Mouse (Mus musculus) kidney, postnatal 0 days (tissue): ENCODE measurements around the gene R3hdm4. TPM values are rescaled to one million over a fixed set of nuclear protein-coding genes. Genes with fewer than 3 reads are reported as not detected.

Experiments
- ATAC-seq: fragments of 200-750 bp; cut with Nextera tagmentation; replicated peaks from 2 replicates; pipeline ENCODE4 v1.8.0; 2017; ENCODE audit warnings: low read depth, moderate number of reproducible peaks, moderate TSS enrichment, moderate library complexity; ENCODE audit not compliant: low FRiP score
- DNase-seq: peaks from one replicate; pipeline ENCODE4 v3.0.0-alpha.2; 2016; ENCODE audit warnings: low spot score
- H3K27ac ChIP-seq: fragments of 300-500 bp; sonication (generic); 2 replicates; pipeline ENCODE4 v1.5.1; 2014; ENCODE audit warnings: mild to moderate bottlenecking
- H3K27me3 ChIP-seq: fragments of 300-500 bp; sonication (generic); 2 replicates; pipeline ENCODE4 v1.6.1; 2014; ENCODE audit warnings: low read length, mixed read lengths; ENCODE audit not compliant: insufficient read depth
- H3K36me3 ChIP-seq: fragments of 300-500 bp; sonication (generic); 2 replicates; pipeline ENCODE4 v1.6.1; 2014; ENCODE audit warnings: low read length, mixed read lengths; ENCODE audit not compliant: insufficient read depth
- H3K4me1 ChIP-seq: fragments of 300-500 bp; sonication (generic); replicated peaks from 2 replicates; pipeline ENCODE4 v1.6.1; 2014; ENCODE audit warnings: antibody characterized with exemption, low read length, mixed read lengths; ENCODE audit not compliant: insufficient read depth
- H3K4me2 ChIP-seq: fragments of 300-500 bp; sonication (generic); 2 replicates; pipeline ENCODE4 v1.6.1; 2014; ENCODE audit warnings: mild to moderate bottlenecking, low read length, moderate library complexity, mixed read lengths
- H3K4me3 ChIP-seq: fragments of 300-500 bp; sonication (generic); replicated peaks from 2 replicates; pipeline ENCODE4 v1.5.1; 2014; ENCODE audit warnings: low read depth, low read length
- H3K9ac ChIP-seq: fragments of 300-500 bp; sonication (generic); 2 replicates; pipeline ENCODE4 v1.6.1; 2014; ENCODE audit warnings: low read depth, low read length
- H3K9me3 ChIP-seq: fragments of 300-500 bp; sonication (generic); replicated peaks from 2 replicates; pipeline ENCODE4 v1.6.1; 2016; ENCODE audit warnings: low read length, inconsistent platforms, mixed read lengths
- CTCF ChIP-seq: IDR thresholded peaks from 2 replicates; pipeline ENCODE4 v1.5.1; 2016; ENCODE audit warnings: antibody characterized with exemption, low read depth, mild to moderate bottlenecking, moderate library complexity
- WGBS: fragments of 180-500 bp; shearing (Covaris S2); extraction: QIAGEN DNeasy Blood & Tissue Kit; methylation state at CpG from one replicate; pipeline ENCODE4 v1.1.7; 2014; 5-methylcytosine and 5-hydroxymethylcytosine counted together
- polyA plus RNA-seq: library from polyadenylated mRNA; unstranded; fragments of >200 nt; fragmentation: Nextera tagmentation; extraction: Ambion mirVana; gene quantifications from 2 replicates; pipeline ENCODE4 v1.2.1, GENCODE M21; 2015

Gene R3hdm4
- 120 and 137 TPM in 2 replicates for polyA plus RNA-seq

GRCm38 (mm10) chr10:79920958-79921535 is at the start of gene R3hdm4:
R3hdm4 (minus strand) TSS chr10:79921208.
- peaks cover 20% of the 10 kb centered on the region for H3K4me1 ChIP-seq
- no peak for ATAC-seq
- 7% methylated on average over 37 of the region's 41 CpGs for WGBS
- TF ChIP-seq CTCF: no peak
- DNase-seq: no peak
- peak within 1 kb of the TSS; percentile 26 for H3K4me3 ChIP-seq
- 0 out of 2 replicates have a peak within 1 kb of the TSS, but pooled peaks have one; percentile 35 for H3K9ac ChIP-seq
- peaks cover 46% of the 10 kb centered on the region for H3K27me3 ChIP-seq
- no peaks in the 10 kb centered on the region for H3K9me3 ChIP-seq
- H3K4me2 ChIP-seq: peak within 1 kb of the TSS; percentile 48
- H3K27ac ChIP-seq: no peak within 1 kb of the TSS
- H3K36me3 ChIP-seq: no peaks in the 10 kb centered on the region

- Histone ChIP-seq H3K27me3 (no peaks in the 10 kb centered on the region), H3K4me2 (peak within 1 kb of the TSS; percentile 76), H3K36me3 (peaks cover 34% of the 10 kb centered on the region), H3K9ac (peak within 1 kb of the TSS; percentile 44), H3K4me3 (peak within 1 kb of the TSS; percentile 38), H3K9me3 (no peaks in the 10 kb centered on the region), H3K27ac (no peak within 1 kb of the TSS), H3K4me1 (peaks cover 14% of the 10 kb centered on the region)
- DNase-seq: no peak
- no peak for ATAC-seq
- TF ChIP-seq CTCF: no peak
- WGBS: 7% methylated on average over 47 of the region's 47 CpGs
Measured at GRCm38 (mm10) chr10:79970415-79971182, 49.6 kb upstream of the R3hdm4 start, which contains the start of gene Grin3b. Grin3b (plus strand) TSS chr10:79970715.

- Histone ChIP-seq H3K4me2 (no peak overlapping the region), H3K9me3 (no peaks in the 10 kb centered on the region), H3K27ac (no peak overlapping the region), H3K4me1 (peaks cover 14% of the 10 kb centered on the region), H3K36me3 (peaks cover 39% of the 10 kb centered on the region), H3K27me3 (no peaks in the 10 kb centered on the region), H3K4me3 (no peak overlapping the region), H3K9ac (no peak overlapping the region)
- ATAC-seq (no peak), DNase-seq (peak; percentile 25)
- TF ChIP-seq CTCF: no peak; the same call in 1 of the 2 replicates
- 17% methylated on average over 3 of the region's 3 CpGs for WGBS
Measured at GRCm38 (mm10) chr10:79969124-79969568, 48.1 kb upstream of the R3hdm4 start.

GRCm38 (mm10) chr10:79968181-79968580 is 47.2 kb upstream of the R3hdm4 start:
- ATAC-seq: no peak
- peaks cover 39% of the 10 kb centered on the region for H3K36me3 ChIP-seq
- WGBS: 91% methylated on average over 1 of the region's 1 CpGs

DNA sequence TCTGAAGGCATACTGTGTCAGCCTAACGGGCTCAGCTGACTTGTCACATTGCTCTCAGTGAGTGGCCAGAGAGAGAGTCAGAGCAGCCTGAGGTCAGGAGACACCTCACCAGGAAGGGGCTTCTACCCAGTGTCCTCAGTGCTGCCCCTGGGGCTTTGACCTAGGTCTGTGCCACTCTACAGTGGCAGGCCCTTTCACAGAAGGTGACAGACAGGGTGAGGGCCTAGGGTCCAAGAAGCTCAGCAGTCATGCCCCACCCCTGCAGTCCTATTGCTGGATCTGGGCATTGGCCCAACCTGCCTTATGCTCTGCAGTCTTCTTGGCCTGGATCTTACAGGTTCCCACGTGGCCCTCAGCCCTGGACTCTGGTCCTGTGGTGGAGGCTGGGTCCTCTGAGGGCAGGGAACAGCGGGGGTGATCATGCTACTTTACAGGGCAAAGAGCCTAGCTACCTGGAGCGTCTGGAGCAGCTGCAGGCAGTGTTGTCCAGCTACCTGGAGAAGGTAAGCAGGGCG is 45.9 kb upstream of the R3hdm4 start:
- H3K9ac ChIP-seq: no peak overlapping the region
- no peaks in the 10 kb centered on the region for H3K27me3 ChIP-seq
- DNase-seq (no peak), ATAC-seq (peak; percentile 52)
- 82% methylated on average over 5 of the region's 5 CpGs for WGBS
- H3K36me3 ChIP-seq: peaks cover 46% of the 10 kb centered on the region
- H3K4me3 ChIP-seq: no peak overlapping the region
- H3K9me3 ChIP-seq: no peaks in the 10 kb centered on the region
- no peak for TF ChIP-seq CTCF
- H3K27ac ChIP-seq: no peak overlapping the region
- H3K4me2 ChIP-seq: no peak overlapping the region
- H3K4me1 ChIP-seq: peaks cover 14% of the 10 kb centered on the region

More at GRCm38 (mm10) chr10:79968181-79968580, 47.2 kb upstream of the R3hdm4 start:
- TF ChIP-seq CTCF: no peak
- no peak overlapping the region for H3K4me3 ChIP-seq
- H3K4me1 ChIP-seq: peaks cover 14% of the 10 kb centered on the region
- H3K9ac ChIP-seq: no peak overlapping the region
- no peak for DNase-seq
- H3K9me3 ChIP-seq: no peaks in the 10 kb centered on the region
- H3K27ac ChIP-seq: no peak overlapping the region
- H3K4me2 ChIP-seq: no peak overlapping the region
- H3K27me3 ChIP-seq: no peaks in the 10 kb centered on the region

DNA sequence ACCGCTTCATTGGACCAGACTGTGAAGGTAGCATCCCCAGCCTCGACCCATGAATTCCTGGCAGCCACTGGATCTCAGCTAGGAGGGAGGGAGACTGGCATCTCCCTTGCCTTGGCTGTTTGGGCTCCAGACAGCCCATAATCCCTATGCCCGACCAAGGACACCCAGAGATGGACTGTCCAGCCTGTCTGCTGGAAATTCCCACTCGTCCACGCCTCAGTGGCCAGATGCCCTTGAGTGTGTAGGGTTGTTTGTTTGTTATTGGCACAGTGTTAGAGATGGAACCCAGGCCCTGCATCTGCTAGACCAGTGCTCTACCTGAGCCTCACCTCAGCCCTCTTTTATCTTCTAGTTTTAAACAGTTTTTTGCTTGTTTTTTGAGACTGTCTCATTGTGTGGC is 44.3 kb upstream of the R3hdm4 start:
- Histone ChIP-seq H3K4me2 (no peak overlapping the region), H3K27me3 (no peaks in the 10 kb centered on the region), H3K9me3 (no peaks in the 10 kb centered on the region), H3K4me3 (no peak overlapping the region), H3K9ac (no peak overlapping the region), H3K36me3 (peaks cover 46% of the 10 kb centered on the region), H3K4me1 (peaks cover 9% of the 10 kb centered on the region), H3K27ac (no peak overlapping the region)
- 91% methylated on average over 5 of the region's 5 CpGs for WGBS
- DNase-seq (no peak), ATAC-seq (no peak)
- TF ChIP-seq CTCF: no peak
